Mouse (Mus musculus) cerebellum, adult 2 months (tissue): Measurements from ENCODE around the gene Rprd2. TPM values are rescaled to one million over a fixed set of nuclear protein-coding genes. Genes with fewer than 3 reads are reported as not detected.

ENCODE experiments used
- DNase-seq, 2 experiments: peaks; one replicate each; pipeline ENCODE4 v3.0.0; 2021
- H3K27ac ChIP-seq: fragments of 200-500 bp; 2 replicates; pipeline ENCODE4 v1.5.1; 2012; ENCODE audit warnings: low read length, control low read depth, inconsistent platforms; ENCODE audit not compliant: insufficient read depth
- H3K27me3 ChIP-seq: fragments of 200-500 bp; 2 replicates; pipeline ENCODE4 v1.6.1; 2012; ENCODE audit warnings: inconsistent platforms, mild to moderate bottlenecking, low read length, moderate library complexity; ENCODE audit not compliant: control insufficient read depth, insufficient read depth
- H3K4me1 ChIP-seq: fragments of 200-500 bp; 2 replicates; pipeline ENCODE4 v1.6.1; 2011; ENCODE audit warnings: low read length; ENCODE audit not compliant: control insufficient read depth, insufficient read depth
- H3K4me3 ChIP-seq: fragments of 200-500 bp; replicated peaks from 2 replicates; pipeline ENCODE3; 2011; ENCODE audit warnings: mild to moderate bottlenecking, low read depth, low read length, control low read depth; ENCODE audit not compliant: insufficient read depth
- CTCF ChIP-seq: fragments of 200-500 bp; IDR thresholded peaks from 2 replicates; pipeline ENCODE4 v1.5.1; 2011; ENCODE audit warnings: low read depth, mild to moderate bottlenecking, control low read depth, low read length, moderate library complexity, borderline replicate concordance; ENCODE audit not compliant: insufficient read depth
- POLR2A ChIP-seq: fragments of 200-500 bp; IDR thresholded peaks from 2 replicates; pipeline ENCODE4 v1.6.1; 2011; ENCODE audit warnings: low read length, control low read depth, borderline replicate concordance; ENCODE audit not compliant: insufficient read depth
- WGBS: fragments of 180-500 bp; shearing (Covaris S2); methylation state at CpG from one replicate; pipeline ENCODE4 v1.1.7; 2018; 5-methylcytosine and 5-hydroxymethylcytosine counted together
- polyA plus RNA-seq: library from polyadenylated mRNA; depleted of rRNA; stranded (reverse); fragments of >200 nt; gene quantifications from 2 replicates; pipeline ENCODE4 v1.2.3, GENCODE M21; 2012

Gene Rprd2
- polyA plus RNA-seq, 1 experiment = 27.4 TPM

DNA sequence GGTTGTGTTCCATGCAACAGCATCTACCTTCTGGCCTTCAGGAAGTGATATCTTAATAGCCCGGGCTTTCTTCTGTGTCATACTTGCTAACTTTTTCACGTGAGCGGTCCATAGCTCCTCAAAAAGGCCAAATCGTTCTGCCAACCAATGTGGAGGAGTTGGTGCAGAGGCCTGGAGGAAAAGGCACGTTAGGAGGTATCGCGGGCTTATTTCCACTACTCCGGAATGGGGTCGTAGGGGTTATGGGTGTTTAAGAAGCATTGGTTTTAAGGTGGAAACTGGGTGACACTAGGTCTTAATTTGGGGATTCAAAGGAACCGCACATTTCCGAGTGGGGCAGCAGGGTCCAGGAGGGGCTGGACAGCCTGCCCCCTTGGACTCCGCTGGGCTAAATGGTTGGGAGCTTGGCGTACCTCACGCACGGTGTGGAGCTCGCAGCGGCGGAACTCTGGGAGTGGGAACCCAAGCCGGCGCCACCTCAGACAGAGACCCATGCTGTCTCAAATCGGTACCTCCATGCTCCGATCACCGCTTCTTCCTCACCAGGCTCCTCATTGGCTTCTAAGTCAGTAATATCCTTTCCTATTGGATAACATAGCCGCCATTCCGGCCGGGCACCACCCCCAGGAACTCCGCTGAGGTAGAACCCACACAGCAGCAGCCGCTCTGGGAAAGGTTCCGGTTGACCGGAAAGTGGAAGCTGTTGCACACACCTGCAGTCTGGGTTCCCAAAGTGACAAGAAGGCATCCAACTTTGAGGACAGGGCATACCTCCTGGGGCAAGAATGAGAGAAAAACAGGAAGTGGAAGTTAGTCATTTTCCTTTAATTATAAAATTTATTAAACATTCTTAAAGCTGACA is 64.1 kb downstream of the Rprd2 start:
- under 1% methylated on average over 30 of the region's 30 CpGs for WGBS
- Histone ChIP-seq H3K4me3 (peak overlapping the region; percentile 98), H3K4me1 (no peaks in the 10 kb centered on the region), H3K27ac (no peak overlapping the region; the same call in 1 of the 2 replicates), H3K27me3 (no peaks in the 10 kb centered on the region)
- DNase-seq = peak; percentile 96
- TF ChIP-seq POLR2A = peak; percentile 74; the same call in 1 of the 2 replicates
- TF ChIP-seq CTCF = no peak

- Histone ChIP-seq H3K27me3 (no peaks in the 10 kb centered on the region), H3K4me1 (no peaks in the 10 kb centered on the region), H3K27ac (no peak overlapping the region), H3K4me3 (no peak overlapping the region)
- DNase-seq = no peak
- TF ChIP-seq CTCF = no peak
- TF ChIP-seq POLR2A = no peak
- WGBS = 81% methylated on average over 3 of the region's 3 CpGs
Measured at GRCm38 (mm10) chr3:95752935-95753334, 65.7 kb downstream of the Rprd2 start.

DNA sequence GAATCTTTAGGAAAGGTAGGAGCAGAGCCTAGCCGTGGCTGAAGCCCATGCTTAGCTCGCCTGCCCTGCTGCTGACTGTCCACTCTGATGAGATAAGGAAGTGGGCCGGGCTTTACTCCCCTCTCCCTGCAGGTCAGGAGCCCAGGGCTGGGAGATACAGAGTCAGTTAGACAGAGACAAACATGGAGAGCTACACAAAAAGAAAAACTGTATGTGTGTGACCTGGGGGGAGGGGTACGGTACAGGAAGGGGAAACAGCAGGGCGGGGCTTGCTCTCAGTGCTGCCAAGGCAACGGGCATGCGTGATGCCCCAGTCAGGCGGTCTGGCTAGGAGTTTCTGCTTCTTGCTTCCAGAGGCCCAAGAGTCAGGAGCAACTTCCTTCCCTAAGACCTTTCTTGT is 78.3 kb downstream of the Rprd2 start:
- Histone ChIP-seq H3K4me3 (no peak overlapping the region), H3K4me1 (peaks cover 3% of the 10 kb centered on the region), H3K27ac (no peak overlapping the region), H3K27me3 (no peaks in the 10 kb centered on the region)
- no peak for DNase-seq
- WGBS = 73% methylated on average over 8 of the region's 8 CpGs
- TF ChIP-seq POLR2A (no peak), CTCF (no peak)

- no peak within 1 kb of the TSS for H3K4me3 ChIP-seq
Measured at GRCm38 (mm10) chr3:95739353-95740104, 79.1 kb downstream of the Rprd2 start, which contains the start of gene Ecm1. Gene Ecm1 (minus strand): TSS chr3:95739569.

DNA sequence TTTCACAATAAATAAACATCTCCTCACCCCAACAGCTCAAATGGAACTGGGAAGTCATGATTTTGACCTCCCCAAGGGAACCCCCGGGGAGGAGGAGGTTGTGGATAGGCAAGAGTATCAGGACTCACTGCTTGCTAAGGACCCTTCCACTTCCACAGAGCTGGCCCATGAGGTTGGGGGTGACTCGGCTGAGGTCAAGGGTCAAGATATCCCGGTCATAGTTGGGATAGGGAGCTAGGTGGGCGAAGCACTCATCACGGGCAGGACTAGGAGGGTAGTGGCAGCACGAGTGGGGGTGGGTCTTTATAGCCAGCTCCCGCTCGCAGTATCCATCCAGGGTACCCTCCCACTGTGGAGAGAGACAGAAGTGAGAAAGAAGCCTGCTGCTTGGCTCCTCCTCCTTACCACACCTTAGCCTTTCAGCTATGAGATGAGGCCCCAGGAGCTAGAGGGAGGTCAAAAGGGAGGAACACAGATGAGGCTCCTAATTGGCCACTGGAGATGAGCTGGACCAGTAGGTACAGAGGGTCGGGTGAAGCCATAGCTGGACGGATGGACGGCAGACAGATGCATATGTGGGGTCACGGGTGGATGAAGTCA is 83.5 kb downstream of the Rprd2 start:
- WGBS = 90% methylated on average over 12 of the region's 12 CpGs
- DNase-seq = no peak
- H3K4me3 ChIP-seq = no peak overlapping the region
- H3K27me3 ChIP-seq = no peaks in the 10 kb centered on the region
- no peaks in the 10 kb centered on the region for H3K4me1 ChIP-seq
- TF ChIP-seq POLR2A (no peak), CTCF (no peak)
- H3K27ac ChIP-seq = no peak overlapping the region

More at GRCm38 (mm10) chr3:95739353-95740104, 79.1 kb downstream of the Rprd2 start, which contains the start of gene Ecm1:
- TF ChIP-seq CTCF (no peak), POLR2A (no peak)
- H3K4me1 ChIP-seq = peaks cover 3% of the 10 kb centered on the region
- DNase-seq = no peak
- WGBS = 70% methylated on average over 7 of the region's 7 CpGs
- H3K27ac ChIP-seq = no peak within 1 kb of the TSS
- no peaks in the 10 kb centered on the region for H3K27me3 ChIP-seq

DNA sequence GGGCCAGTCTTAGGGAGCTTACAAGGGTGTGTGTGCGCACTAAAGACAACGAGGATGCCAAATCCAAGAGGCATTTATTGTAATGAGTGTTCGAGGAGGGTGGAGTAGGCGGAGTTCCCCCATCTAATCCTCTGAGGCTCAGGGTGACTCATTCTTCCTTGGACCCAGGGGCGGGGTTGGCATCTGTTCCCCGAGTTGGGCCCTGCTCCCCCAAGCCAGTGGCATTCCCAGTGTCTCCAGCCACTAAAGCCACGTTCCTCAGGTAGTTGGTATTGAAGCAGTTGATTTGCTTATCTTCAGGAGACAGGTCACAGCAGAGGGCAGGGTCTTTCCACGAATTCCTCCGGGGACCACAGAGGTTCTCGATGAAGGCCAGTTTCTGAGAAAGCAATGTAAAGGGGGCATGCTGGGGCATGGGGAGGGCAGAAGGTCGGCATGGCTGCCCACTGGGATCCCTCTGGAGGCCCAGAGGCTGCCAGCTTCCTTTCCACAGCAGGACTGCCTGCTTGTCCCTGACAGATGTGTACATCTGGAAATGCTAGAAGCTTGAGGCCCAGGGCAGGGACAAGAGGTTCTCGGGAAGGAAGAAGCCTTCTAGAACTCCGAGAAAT is 84.5 kb downstream of the Rprd2 start:
- no peak for DNase-seq
- Histone ChIP-seq H3K4me1 (no peaks in the 10 kb centered on the region), H3K4me3 (no peak overlapping the region), H3K27ac (no peak overlapping the region), H3K27me3 (no peaks in the 10 kb centered on the region)
- WGBS = 83% methylated on average over 13 of the region's 13 CpGs
- no peak for TF ChIP-seq POLR2A
- no peak for TF ChIP-seq CTCF

DNA sequence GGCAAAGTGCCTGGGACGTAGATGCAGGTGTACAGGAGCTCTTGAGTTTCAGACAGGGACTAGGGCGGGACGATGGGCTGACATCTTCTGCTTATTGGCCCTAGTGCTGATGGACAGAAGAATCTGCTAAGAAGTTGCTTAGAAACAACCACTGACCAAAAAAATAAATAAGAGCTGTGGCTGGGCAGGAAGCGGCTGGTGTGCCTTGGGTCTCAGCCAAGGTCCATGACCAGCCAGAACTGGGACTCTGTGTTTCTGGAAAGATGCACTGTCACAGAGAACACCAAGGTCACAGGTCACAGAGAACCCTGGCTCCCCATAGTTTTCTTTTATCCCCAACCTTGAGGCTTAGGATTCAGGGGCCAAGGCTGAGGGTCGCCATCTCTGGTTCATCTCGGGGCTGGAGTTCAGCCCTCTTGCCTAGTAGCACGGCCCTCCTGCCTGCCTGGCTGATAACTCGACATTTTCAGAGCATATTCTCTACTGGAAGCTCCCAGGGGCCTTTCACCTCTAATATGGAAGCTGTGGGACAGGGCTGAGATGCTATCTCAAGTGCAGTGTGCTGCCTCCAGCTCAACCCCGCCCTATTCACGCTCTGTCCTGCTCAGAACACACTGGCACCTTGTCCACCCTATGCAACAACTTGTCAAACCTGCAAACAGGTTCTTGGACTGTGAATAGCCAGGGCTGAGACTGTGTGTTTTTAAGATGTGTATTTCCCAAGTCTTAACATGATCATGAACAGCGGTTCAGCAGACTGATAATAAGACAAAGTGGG is 85.7 kb downstream of the Rprd2 start:
- 68% methylated on average over 11 of the region's 11 CpGs for WGBS
- no peak for DNase-seq
- no peak for TF ChIP-seq CTCF
- Histone ChIP-seq H3K27me3 (no peaks in the 10 kb centered on the region), H3K4me3 (no peak overlapping the region), H3K4me1 (no peaks in the 10 kb centered on the region), H3K27ac (no peak overlapping the region)
